Mouse (Mus musculus): Measurements from ENCODE around the gene Mcat. TPM values are rescaled to one million over a fixed set of nuclear protein-coding genes. Genes with fewer than 3 reads are reported as not detected.
A peak's percentile ranks its signal among the peaks of the same experiment; 100 is the strongest.

The Mcat gene
- polyA plus RNA-seq, 1 experiment, result 25.0 TPM

DNA sequence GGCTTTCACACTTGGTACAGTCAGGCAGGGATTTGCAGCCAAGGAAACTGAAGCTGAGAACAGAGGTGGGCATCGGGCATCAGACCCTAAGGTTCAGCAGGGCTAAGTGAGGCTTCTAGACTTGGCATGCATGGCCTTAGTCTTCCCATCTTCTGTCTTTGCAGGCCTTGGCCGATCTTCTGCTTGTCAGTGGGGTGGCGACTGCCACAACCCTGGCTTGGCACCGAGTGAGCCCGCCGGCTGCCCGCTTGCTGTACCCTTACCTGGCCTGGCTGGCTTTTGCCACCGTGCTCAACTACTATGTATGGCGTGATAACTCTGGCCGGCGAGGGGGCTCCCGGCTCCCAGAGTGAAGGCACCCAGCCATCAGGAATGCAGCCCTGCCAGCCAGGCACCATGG, 10.0 kb upstream of the Mcat start:
- DNase-seq, result peak; percentile 55 to 58
- H3K4me3 ChIP-seq (replicated peaks; ENCODE audit: insufficient read depth, low read depth, low read length), result no peak overlapping the region
- TF ChIP-seq CTCF (IDR thresholded peaks at IDR 0.05; ENCODE audit: borderline replicate concordance, insufficient read depth, low read depth, low read length) (no peak), POLR2A (IDR thresholded peaks at IDR 0.05; ENCODE audit: borderline replicate concordance, insufficient read depth, low read length) (no peak)
- 29% methylated on average over 12 of the region's 12 CpGs for WGBS
- H3K4me1 ChIP-seq (ENCODE audit: control insufficient read depth, insufficient read depth, low read length), result no peaks in the 10 kb centered on the region
- no peak overlapping the region for H3K27ac ChIP-seq (ENCODE audit: insufficient read depth, low read length)
- no peaks in the 10 kb centered on the region for H3K27me3 ChIP-seq (ENCODE audit: control insufficient read depth, insufficient read depth, low read length)

DNA sequence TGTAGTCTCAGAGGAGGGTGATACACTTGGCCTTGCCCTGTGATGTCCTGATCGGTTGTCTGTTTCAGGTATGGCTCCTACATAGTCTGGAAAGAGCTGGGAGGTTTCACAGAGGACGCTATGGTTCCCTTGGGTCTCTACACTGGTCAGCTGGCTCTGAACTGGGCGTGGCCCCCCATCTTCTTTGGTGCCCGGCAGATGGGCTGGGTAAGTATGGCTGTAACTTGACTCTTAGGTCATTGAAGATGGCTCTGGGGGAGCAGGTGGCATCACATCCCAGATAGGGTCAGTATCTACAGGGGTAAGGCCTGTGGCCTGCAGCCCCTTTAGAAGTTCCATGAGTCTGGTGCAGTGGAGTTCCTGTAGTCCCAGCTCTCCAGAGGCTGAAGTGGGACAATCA, 8.5 kb upstream of the Mcat start:
- Histone ChIP-seq H3K4me1 (ENCODE audit: control insufficient read depth, insufficient read depth, low read length) (no peaks in the 10 kb centered on the region), H3K4me3 (replicated peaks; ENCODE audit: insufficient read depth, low read depth, low read length) (no peak overlapping the region), H3K27ac (ENCODE audit: insufficient read depth, low read length) (no peak overlapping the region), H3K27me3 (ENCODE audit: control insufficient read depth, insufficient read depth, low read length) (no peaks in the 10 kb centered on the region)
- TF ChIP-seq POLR2A (IDR thresholded peaks at IDR 0.05; ENCODE audit: borderline replicate concordance, insufficient read depth, low read length), result no peak
- no peak for TF ChIP-seq CTCF (IDR thresholded peaks at IDR 0.05; ENCODE audit: borderline replicate concordance, insufficient read depth, low read depth, low read length)
- no peak for DNase-seq
- 77% methylated on average over 4 of the region's 4 CpGs for WGBS

DNA sequence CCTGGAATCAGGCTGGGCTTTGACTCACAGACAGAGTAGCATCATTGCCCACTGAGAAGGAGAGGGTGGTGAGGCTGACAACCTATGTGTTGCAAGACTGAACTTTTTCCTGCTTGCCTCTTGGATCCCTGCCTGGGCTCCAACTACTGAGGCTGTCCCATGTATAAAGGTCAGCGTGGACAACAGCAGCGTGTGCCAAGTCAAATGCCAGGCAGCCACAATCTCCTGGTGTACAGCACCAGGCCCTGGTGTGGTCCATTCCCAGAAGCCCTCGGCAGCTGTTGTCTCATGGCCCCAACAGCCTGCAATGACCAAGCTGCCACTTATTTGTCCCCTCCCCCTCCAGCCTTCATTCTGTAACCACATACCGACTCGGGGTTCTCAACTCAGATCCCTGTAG, 8.0 kb upstream of the Mcat start:
- Histone ChIP-seq H3K27ac (ENCODE audit: insufficient read depth, low read length) (no peak overlapping the region), H3K4me3 (replicated peaks; ENCODE audit: insufficient read depth, low read depth, low read length) (no peak overlapping the region), H3K27me3 (ENCODE audit: control insufficient read depth, insufficient read depth, low read length) (no peaks in the 10 kb centered on the region), H3K4me1 (ENCODE audit: control insufficient read depth, insufficient read depth, low read length) (no peaks in the 10 kb centered on the region)
- no peak for DNase-seq
- WGBS, result 69% methylated on average over 5 of the region's 5 CpGs
- TF ChIP-seq CTCF (IDR thresholded peaks at IDR 0.05; ENCODE audit: borderline replicate concordance, insufficient read depth, low read depth, low read length) (no peak), POLR2A (IDR thresholded peaks at IDR 0.05; ENCODE audit: borderline replicate concordance, insufficient read depth, low read length) (no peak)

DNA sequence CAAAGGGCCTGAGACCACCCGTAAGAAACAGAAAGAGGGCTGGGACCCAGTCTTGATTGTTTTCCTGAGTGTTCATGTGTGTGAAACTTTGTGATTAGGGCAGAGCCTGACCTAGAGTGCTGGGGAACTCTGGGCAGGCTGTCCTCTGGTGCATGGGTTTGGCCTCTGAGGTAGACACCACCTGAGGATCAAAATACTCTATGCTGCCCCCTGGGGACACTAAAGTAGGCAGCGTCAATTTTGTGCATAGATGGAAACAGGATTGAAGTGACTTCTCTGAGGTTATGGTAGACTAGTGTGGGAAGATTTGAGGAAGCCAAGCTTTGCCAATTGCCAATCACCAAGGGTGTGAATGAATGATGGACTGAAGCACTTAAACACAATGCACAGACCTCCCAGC, 7.1 kb upstream of the Mcat start:
- DNase-seq, result no peak
- Histone ChIP-seq H3K27ac (ENCODE audit: insufficient read depth, low read length) (no peak overlapping the region), H3K4me1 (ENCODE audit: control insufficient read depth, insufficient read depth, low read length) (no peaks in the 10 kb centered on the region), H3K27me3 (ENCODE audit: control insufficient read depth, insufficient read depth, low read length) (no peaks in the 10 kb centered on the region), H3K4me3 (replicated peaks; ENCODE audit: insufficient read depth, low read depth, low read length) (no peak overlapping the region)
- no peak for TF ChIP-seq POLR2A (IDR thresholded peaks at IDR 0.05; ENCODE audit: borderline replicate concordance, insufficient read depth, low read length)
- 65% methylated on average over 2 of the region's 2 CpGs for WGBS

DNA sequence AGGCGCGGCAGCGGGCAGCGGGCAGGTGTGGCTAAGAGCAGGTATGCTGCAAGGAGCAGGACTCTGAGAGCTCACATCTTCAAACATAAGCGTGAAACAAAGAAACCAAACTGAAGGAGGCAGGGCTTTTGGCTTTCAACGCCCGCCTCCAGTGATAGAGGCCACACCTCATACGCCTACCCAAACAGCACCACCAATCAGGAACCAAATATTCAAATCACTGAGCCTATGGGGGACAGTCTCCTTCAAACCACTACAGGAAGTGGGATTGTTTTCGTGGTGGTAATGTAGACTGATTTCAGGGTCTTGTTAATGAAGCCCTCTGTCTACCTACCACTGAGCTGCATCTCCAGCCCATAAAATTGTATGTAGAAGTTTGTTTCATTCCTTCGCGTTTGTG, 6.1 kb upstream of the Mcat start:
- DNase-seq, result no peak
- Histone ChIP-seq H3K4me3 (replicated peaks; ENCODE audit: insufficient read depth, low read depth, low read length) (no peak overlapping the region), H3K4me1 (ENCODE audit: control insufficient read depth, insufficient read depth, low read length) (no peaks in the 10 kb centered on the region), H3K27ac (ENCODE audit: insufficient read depth, low read length) (no peak overlapping the region), H3K27me3 (ENCODE audit: control insufficient read depth, insufficient read depth, low read length) (no peaks in the 10 kb centered on the region)
- WGBS, result 68% methylated on average over 11 of the region's 11 CpGs
- TF ChIP-seq CTCF (IDR thresholded peaks at IDR 0.05; ENCODE audit: borderline replicate concordance, insufficient read depth, low read depth, low read length) (no peak), POLR2A (IDR thresholded peaks at IDR 0.05; ENCODE audit: borderline replicate concordance, insufficient read depth, low read length) (no peak)

DNA sequence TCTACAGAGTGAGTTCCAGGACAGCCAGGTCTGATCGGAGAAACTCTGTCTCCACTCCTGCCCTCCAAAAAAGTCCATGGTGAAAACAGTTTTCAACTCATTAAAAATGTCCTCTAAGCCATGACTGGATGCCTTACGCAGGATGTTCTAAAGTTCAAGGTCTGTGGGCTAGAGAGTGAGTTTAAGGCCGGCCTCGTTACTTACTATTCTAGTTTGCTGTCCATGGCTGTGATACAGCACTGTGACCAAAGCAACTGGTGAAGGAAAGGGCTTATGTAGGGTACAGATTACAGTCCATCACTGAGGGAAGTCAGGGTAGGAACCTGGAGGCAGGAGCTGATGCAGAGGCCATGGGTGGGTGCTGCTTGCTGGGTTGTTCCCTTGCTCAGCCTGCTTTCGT, 5.0 kb upstream of the Mcat start:
- WGBS, result 98% methylated on average over 5 of the region's 5 CpGs
- no peak overlapping the region for H3K4me3 ChIP-seq (replicated peaks; ENCODE audit: insufficient read depth, low read depth, low read length)
- TF ChIP-seq CTCF (IDR thresholded peaks at IDR 0.05; ENCODE audit: borderline replicate concordance, insufficient read depth, low read depth, low read length) (no peak), POLR2A (IDR thresholded peaks at IDR 0.05; ENCODE audit: borderline replicate concordance, insufficient read depth, low read length) (no peak)
- no peak for DNase-seq
- no peaks in the 10 kb centered on the region for H3K4me1 ChIP-seq (ENCODE audit: control insufficient read depth, insufficient read depth, low read length)
- H3K27me3 ChIP-seq (ENCODE audit: control insufficient read depth, insufficient read depth, low read length), result no peaks in the 10 kb centered on the region
- H3K27ac ChIP-seq (ENCODE audit: insufficient read depth, low read length), result no peak overlapping the region

DNA sequence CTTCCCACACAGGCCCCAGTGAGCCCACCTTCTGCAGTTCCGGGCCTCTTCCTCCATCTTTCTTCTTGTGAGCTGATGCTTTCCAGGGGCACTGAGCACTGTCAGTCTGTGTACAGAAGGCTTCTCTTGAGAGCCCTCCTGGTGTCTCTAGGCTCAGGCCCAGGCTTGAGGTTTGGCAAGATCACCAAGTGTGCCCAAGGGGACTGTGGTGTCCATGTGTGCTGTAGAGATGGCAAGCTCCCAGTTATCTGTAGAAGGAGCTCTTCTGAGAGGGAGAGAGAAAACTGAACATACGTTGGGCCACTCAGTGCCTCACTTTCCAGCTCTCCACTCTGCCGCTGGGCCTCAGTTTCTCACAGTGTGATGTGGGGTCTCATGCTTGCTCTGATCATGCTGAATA, 4.1 kb upstream of the Mcat start:
- TF ChIP-seq CTCF (IDR thresholded peaks at IDR 0.05; ENCODE audit: borderline replicate concordance, insufficient read depth, low read depth, low read length) (no peak), POLR2A (IDR thresholded peaks at IDR 0.05; ENCODE audit: borderline replicate concordance, insufficient read depth, low read length) (no peak)
- no peak overlapping the region for H3K27ac ChIP-seq (ENCODE audit: insufficient read depth, low read length)
- no peaks in the 10 kb centered on the region for H3K4me1 ChIP-seq (ENCODE audit: control insufficient read depth, insufficient read depth, low read length)
- 58% methylated on average over 3 of the region's 3 CpGs for WGBS
- no peak for DNase-seq
- no peak overlapping the region for H3K4me3 ChIP-seq (replicated peaks; ENCODE audit: insufficient read depth, low read depth, low read length)
- no peaks in the 10 kb centered on the region for H3K27me3 ChIP-seq (ENCODE audit: control insufficient read depth, insufficient read depth, low read length)

DNA sequence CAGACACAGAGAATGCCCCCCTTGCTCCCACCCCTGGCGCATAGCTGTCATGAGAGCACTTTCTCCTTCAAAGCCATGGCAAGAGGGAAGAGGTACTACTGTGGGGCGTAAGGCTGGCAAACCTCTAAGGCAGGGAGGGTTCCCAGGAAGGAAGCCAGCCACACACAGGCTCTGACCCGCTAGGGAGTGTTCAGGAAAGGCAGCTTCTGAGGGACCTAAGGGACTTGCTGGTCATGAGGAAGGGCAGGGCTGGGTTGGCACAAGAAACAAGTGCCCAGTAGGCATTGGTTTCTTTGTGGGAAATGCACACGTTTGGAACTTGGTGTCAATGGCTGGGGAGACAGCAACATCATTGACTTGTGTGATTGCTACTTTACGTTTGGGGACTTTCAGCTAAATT, 2.4 kb upstream of the Mcat start:
- 68% methylated on average over 5 of the region's 5 CpGs for WGBS
- TF ChIP-seq POLR2A (IDR thresholded peaks at IDR 0.05; ENCODE audit: borderline replicate concordance, insufficient read depth, low read length) (no peak), CTCF (IDR thresholded peaks at IDR 0.05; ENCODE audit: borderline replicate concordance, insufficient read depth, low read depth, low read length) (no peak)
- no peaks in the 10 kb centered on the region for H3K27me3 ChIP-seq (ENCODE audit: control insufficient read depth, insufficient read depth, low read length)
- H3K27ac ChIP-seq (ENCODE audit: insufficient read depth, low read length), result no peak overlapping the region
- DNase-seq, result no peak
- no peaks in the 10 kb centered on the region for H3K4me1 ChIP-seq (ENCODE audit: control insufficient read depth, insufficient read depth, low read length)
- H3K4me3 ChIP-seq (replicated peaks; ENCODE audit: insufficient read depth, low read depth, low read length), result no peak overlapping the region
